Comparison of ENCODE assay signal across 7 mouse cellular contexts in genomic region chr19:36918441-36919301, GRCm38 (mm10). TPM values are rescaled to one million over a fixed set of nuclear protein-coding genes. Genes with fewer than 3 reads are reported as not detected.
DNase-seq lines count a peak whose midpoint lies in the region; ATAC-seq lines count a peak whose summit lies in the region.

No protein-coding gene starts in this region.

- H3K4me2 ChIP-seq in intestine, embryonic 16.5 days (ENCODE audit: low read depth, low read length), result peak overlapping the region; percentile 83
- peak overlapping the region; percentile 73 for H3K4me2 ChIP-seq in limb, embryonic 11.5 days (ENCODE audit: low read depth, severe bottlenecking)
- H3K4me2 ChIP-seq in midbrain, embryonic 13.5 days (replicated peaks), result peak overlapping the region; percentile 80

- peak overlapping the region; percentile 83 for H3K9ac ChIP-seq in intestine, embryonic 16.5 days (ENCODE audit: low read depth, low read length)
- peak overlapping the region; percentile 90 for H3K9ac ChIP-seq in limb, embryonic 11.5 days (ENCODE audit: low read length)
- peak overlapping the region; percentile 93 for H3K9ac ChIP-seq in midbrain, embryonic 13.5 days (replicated peaks)

- H3K9me3 ChIP-seq in intestine, embryonic 16.5 days (ENCODE audit: control insufficient read depth, low read length), result no peaks in the 10 kb centered on the region
- H3K9me3 ChIP-seq in limb, embryonic 11.5 days (ENCODE audit: control insufficient read depth, low read length), result no peaks in the 10 kb centered on the region
- no peaks in the 10 kb centered on the region for H3K9me3 ChIP-seq in midbrain, embryonic 13.5 days

- H3K4me3 ChIP-seq in intestine, embryonic 16.5 days (ENCODE audit: low read length), result peak overlapping the region; percentile 80
- peak overlapping the region; percentile 87 for H3K4me3 ChIP-seq in limb, embryonic 11.5 days (ENCODE audit: low read depth, low read length)
- H3K4me3 ChIP-seq in midbrain, embryonic 13.5 days (replicated peaks), result peak overlapping the region; percentile 86

- peak; percentile 94 for ATAC-seq in intestine, embryonic 16.5 days
- ATAC-seq in limb, embryonic 11.5 days (ENCODE audit: insufficient number of reproducible peaks, low FRiP score, low TSS enrichment, low read depth), result peak; percentile 87
- ATAC-seq in midbrain, embryonic 13.5 days, result peak; percentile 93

- DNase-seq in adrenal gland, adult (ENCODE audit: inconsistent age in 2 of 2, low spot score in 1 of 2), result peak; percentile 89 to 93
- peak; percentile 91 for DNase-seq in embryo, embryonic 11 days
- DNase-seq in gastrocnemius, postnatal 36 days, result peak; percentile 69 to 72
- peak; percentile 87 for DNase-seq in limb, embryonic 11.5 days (ENCODE audit: low spot score)
- peak; percentile 53 for DNase-seq in spleen, adult 12 weeks (ENCODE audit: low spot score)

- no peaks in the 10 kb centered on the region for H3K36me3 ChIP-seq in intestine, embryonic 16.5 days (ENCODE audit: control insufficient read depth, insufficient read depth, low read length)
- H3K36me3 ChIP-seq in limb, embryonic 11.5 days (ENCODE audit: control insufficient read depth, insufficient read depth, low read length), result no peaks in the 10 kb centered on the region
- no peaks in the 10 kb centered on the region for H3K36me3 ChIP-seq in midbrain, embryonic 13.5 days

- H3K27ac ChIP-seq in intestine, embryonic 16.5 days (ENCODE audit: low read length), result peak overlapping the region; percentile 91
- H3K27ac ChIP-seq in limb, embryonic 11.5 days (replicated peaks; ENCODE audit: low read depth, low read length), result peak overlapping the region; percentile 80
- peak overlapping the region; percentile 96 for H3K27ac ChIP-seq in midbrain, embryonic 13.5 days

- peaks cover 2% of the 10 kb centered on the region; the same call in 1 of the 2 replicates for H3K4me1 ChIP-seq in intestine, embryonic 16.5 days (ENCODE audit: control insufficient read depth, insufficient read depth, low read length)
- no peaks in the 10 kb centered on the region for H3K4me1 ChIP-seq in limb, embryonic 11.5 days (ENCODE audit: control insufficient read depth, insufficient read depth, low read length)
- peaks cover 24% of the 10 kb centered on the region for H3K4me1 ChIP-seq in midbrain, embryonic 13.5 days (replicated peaks)

- under 1% methylated on average over 77 of the region's 85 CpGs for WGBS in intestine, embryonic 16.5 days
- WGBS in limb, embryonic 11.5 days, result under 1% methylated on average over 82 of the region's 85 CpGs
- WGBS in midbrain, embryonic 13.5 days, result under 1% methylated on average over 78 of the region's 85 CpGs

- H3K27me3 ChIP-seq in intestine, embryonic 16.5 days (replicated peaks; ENCODE audit: control insufficient read depth, insufficient read depth, low read length), result no peaks in the 10 kb centered on the region
- H3K27me3 ChIP-seq in limb, embryonic 11.5 days (ENCODE audit: control insufficient read depth, insufficient read depth, low read length), result no peaks in the 10 kb centered on the region
- peaks cover 3% of the 10 kb centered on the region; the same call in 1 of the 2 replicates for H3K27me3 ChIP-seq in midbrain, embryonic 13.5 days

- intact Hi-C loops in gastrocnemius, postnatal 36 days (cut with DNase I), result loop anchor here (5.0 to 10.0 kb wide), 2 partner anchors 36 to 454 kb away; no protein-coding TSS in a partner anchor

RNA-seq across cellular contexts. Expression of gene Fgfbp3, which starts 0.7 kb away (rescaled TPM):
- total RNA-seq in gastrocnemius, postnatal 36 days (2021), result 1 to 10 TPM; 1.2 TPM
- polyA plus RNA-seq in intestine, embryonic 16.5 days (2015; fragmentation: Nextera tagmentation; extraction: Ambion mirVana), result 3.1 and 3.5 TPM in 2 replicates
- 3.1 and 4.7 TPM in 2 replicates for polyA plus RNA-seq in limb, embryonic 11.5 days (2014; fragmentation: Nextera tagmentation; extraction: Ambion mirVana)
- polyA plus RNA-seq in midbrain, embryonic 13.5 days (2015; fragmentation: Nextera tagmentation; extraction: Ambion mirVana), result 45.5 and 47.5 TPM in 2 replicates

RNA-seq across cellular contexts. Expression of gene Btaf1, which starts 7.2 kb away (rescaled TPM):
- total RNA-seq in gastrocnemius, postnatal 36 days (2021), result 1 to 10 TPM; 7.3 to 7.9 TPM
- 5.8 and 6.3 TPM in 2 replicates for polyA plus RNA-seq in intestine, embryonic 16.5 days (2015; fragmentation: Nextera tagmentation; extraction: Ambion mirVana)
- polyA plus RNA-seq in limb, embryonic 11.5 days (2014; fragmentation: Nextera tagmentation; extraction: Ambion mirVana), result 15.3 and 17.3 TPM in 2 replicates
- 11.4 and 12.3 TPM in 2 replicates for polyA plus RNA-seq in midbrain, embryonic 13.5 days (2015; fragmentation: Nextera tagmentation; extraction: Ambion mirVana)

Comparison
In these comparisons a context has a peak if more than half of its experiments do, and no peak if none do; other contexts are left out.
1. Peak in every context shown above with its lines: DNase-seq, ATAC-seq, H3K4me3 ChIP-seq and H3K27ac ChIP-seq.